Comparison of ENCODE assay signal across 11 mouse cellular contexts in the genomic region with DNA sequence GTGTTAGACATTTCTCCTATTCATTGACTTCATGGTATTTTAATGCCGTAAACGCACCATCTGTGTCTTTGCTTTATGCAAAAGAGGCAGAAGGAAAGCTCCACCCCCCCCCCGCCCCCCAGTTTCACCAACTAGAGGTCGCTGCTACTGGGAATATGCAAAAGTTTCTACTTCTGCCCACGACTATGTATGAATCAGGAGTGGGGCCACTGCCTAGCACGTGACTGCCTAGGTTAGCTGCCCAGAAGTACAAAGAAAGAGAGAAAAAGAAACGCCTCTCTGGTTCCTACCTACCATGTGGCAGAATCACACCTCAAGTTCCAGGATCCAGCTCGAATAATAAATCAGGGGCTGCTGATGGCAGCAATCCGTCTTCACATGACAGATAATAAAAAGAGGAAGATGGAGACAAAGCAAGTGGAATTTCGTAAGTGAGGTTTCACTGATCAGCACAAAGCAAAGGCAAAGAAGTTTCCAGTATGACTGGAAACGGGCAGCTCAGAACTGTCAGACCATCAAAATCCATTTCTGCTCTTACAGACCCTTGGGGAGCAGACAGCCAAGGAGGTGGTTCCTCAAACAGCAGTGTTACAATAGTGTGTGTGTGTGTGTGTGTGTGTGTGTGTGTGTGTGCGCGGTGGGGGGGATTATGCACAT.
A peak's percentile ranks its signal among the peaks of the same experiment; 100 is the strongest.
DNase-seq lines count a peak whose midpoint lies in the region; ATAC-seq and TF ChIP-seq lines count a peak whose summit lies in the region.
"Had no signal": no experiment of that assay in that cellular context is flagged by ENCODE, and none has a peak within 500 bp of the region (broad histone marks: within the 10 kb centered on the region; RNA-seq: fewer than 3 reads in every experiment).

No protein-coding gene starts in this region.

- H3K4me1 ChIP-seq in intestine, embryonic 14.5 days (replicated peaks; ENCODE audit: control insufficient read depth, insufficient read depth, low read length), result peaks cover 9% of the 10 kb centered on the region
- H3K4me1 ChIP-seq in intestine, embryonic 16.5 days (ENCODE audit: control insufficient read depth, insufficient read depth, low read length), result peaks cover 8% of the 10 kb centered on the region; the same call in 1 of the 2 replicates
- H3K4me1 ChIP-seq in spleen, adult 2 months (ENCODE audit: control insufficient read depth, insufficient read depth, insufficient read length), result no peaks in the 10 kb centered on the region
- no peaks in the 10 kb centered on the region for H3K4me1 ChIP-seq in hindbrain, postnatal 0 days (ENCODE audit: insufficient read depth, low read length)
- H3K4me1 ChIP-seq: limb, embryonic 15.5 days; megakaryocyte, embryonic 14.5 days had no signal

- no peak for ATAC-seq in intestine, embryonic 14.5 days (replicated peaks; ENCODE audit: low FRiP score, low TSS enrichment, low read depth)
- no peak for ATAC-seq in intestine, embryonic 16.5 days
- no peak for ATAC-seq in hindbrain, postnatal 0 days

- H3K4me2 ChIP-seq in intestine, embryonic 14.5 days (ENCODE audit: low read length), result no peak overlapping the region
- no peak overlapping the region for H3K4me2 ChIP-seq in intestine, embryonic 16.5 days (ENCODE audit: low read depth, low read length)
- H3K4me2 ChIP-seq in hindbrain, postnatal 0 days (ENCODE audit: low read depth, low read length), result no peak overlapping the region
- H3K4me2 ChIP-seq: limb, embryonic 15.5 days had no signal

- TF ChIP-seq CTCF in spleen, adult 2 months (IDR thresholded peaks at IDR 0.05; ENCODE audit: extremely low read depth, insufficient read depth, insufficient read length, insufficient replicate concordance), result no peak
- no peak for TF ChIP-seq CTCF in hindbrain, postnatal 0 days (IDR thresholded peaks at IDR 0.05; ENCODE audit: low read depth)

- no peaks in the 10 kb centered on the region for H3K9me3 ChIP-seq in intestine, embryonic 14.5 days (ENCODE audit: control insufficient read depth, low read length)
- H3K9me3 ChIP-seq in intestine, embryonic 16.5 days (ENCODE audit: control insufficient read depth, low read length), result no peaks in the 10 kb centered on the region
- H3K9me3 ChIP-seq in hindbrain, postnatal 0 days (ENCODE audit: low read length), result no peaks in the 10 kb centered on the region
- H3K9me3 ChIP-seq: limb, embryonic 15.5 days; megakaryocyte, embryonic 14.5 days had no signal

- TF ChIP-seq POLR2A in spleen, adult 2 months (IDR thresholded peaks at IDR 0.05; ENCODE audit: low read depth, low read length), result no peak

- no peak overlapping the region for H3K27ac ChIP-seq in intestine, embryonic 14.5 days (ENCODE audit: low read depth)
- no peak overlapping the region for H3K27ac ChIP-seq in intestine, embryonic 16.5 days (ENCODE audit: low read length)
- peak overlapping the region; percentile 32; the same call in 1 of the 2 replicates for H3K27ac ChIP-seq in spleen, adult 2 months (ENCODE audit: insufficient read depth, low read length)
- no peak overlapping the region for H3K27ac ChIP-seq in hindbrain, postnatal 0 days
- H3K27ac ChIP-seq: limb, embryonic 15.5 days had no signal

- DNase-seq in intestine, embryonic 14.5 days (ENCODE audit: low spot score), result peak; percentile 48
- DNase-seq in spleen, adult 2 months (ENCODE audit: low read depth in 1 of 2, low spot score in 2 of 2), result no peak
- no peak for DNase-seq in spleen, postnatal 14 days (ENCODE audit: low spot score in 2 of 2)
- DNase-seq in hindbrain, postnatal 0 days (ENCODE audit: low spot score), result peak; percentile 7
- no peak for DNase-seq in thymus, postnatal 36 days
- no peak for DNase-seq in ovary, postnatal 10 days (ENCODE audit: low spot score)
- DNase-seq: spleen, adult 18-20 months; thymus, postnatal 14 days had no signal

- no peaks in the 10 kb centered on the region for H3K27me3 ChIP-seq in intestine, embryonic 14.5 days (replicated peaks; ENCODE audit: control insufficient read depth, insufficient read depth, low read length)
- no peaks in the 10 kb centered on the region for H3K27me3 ChIP-seq in intestine, embryonic 16.5 days (replicated peaks; ENCODE audit: control insufficient read depth, insufficient read depth, low read length)
- no peaks in the 10 kb centered on the region for H3K27me3 ChIP-seq in spleen, adult 2 months (ENCODE audit: control insufficient read depth, insufficient read depth, low read length)
- no peaks in the 10 kb centered on the region for H3K27me3 ChIP-seq in hindbrain, postnatal 0 days (ENCODE audit: insufficient read depth, low read length)
- H3K27me3 ChIP-seq: limb, embryonic 15.5 days; megakaryocyte, embryonic 14.5 days had no signal

- 65% methylated on average over 13 of the region's 13 CpGs for WGBS in intestine, embryonic 14.5 days
- 66% methylated on average over 13 of the region's 13 CpGs for WGBS in intestine, embryonic 16.5 days
- WGBS in spleen, adult 2 months, result 40% methylated on average over 13 of the region's 13 CpGs
- WGBS in hindbrain, postnatal 0 days, result 56% methylated on average over 13 of the region's 13 CpGs

- H3K9ac ChIP-seq in intestine, embryonic 14.5 days (ENCODE audit: low read length), result no peak overlapping the region
- no peak overlapping the region for H3K9ac ChIP-seq in intestine, embryonic 16.5 days (ENCODE audit: low read depth, low read length)
- no peak overlapping the region for H3K9ac ChIP-seq in hindbrain, postnatal 0 days (replicated peaks; ENCODE audit: low read length)
- H3K9ac ChIP-seq: limb, embryonic 15.5 days had no signal

- no peaks in the 10 kb centered on the region for H3K36me3 ChIP-seq in intestine, embryonic 14.5 days (ENCODE audit: control insufficient read depth, insufficient read depth, low read length)
- no peaks in the 10 kb centered on the region for H3K36me3 ChIP-seq in intestine, embryonic 16.5 days (ENCODE audit: control insufficient read depth, insufficient read depth, low read length)
- no peaks in the 10 kb centered on the region for H3K36me3 ChIP-seq in spleen, adult 2 months (ENCODE audit: control insufficient read depth, insufficient read depth, low read length)
- no peaks in the 10 kb centered on the region for H3K36me3 ChIP-seq in hindbrain, postnatal 0 days (ENCODE audit: insufficient read depth, low read length)
- H3K36me3 ChIP-seq: limb, embryonic 15.5 days had no signal

- H3K4me3 ChIP-seq in intestine, embryonic 14.5 days (ENCODE audit: low read depth, low read length), result no peak overlapping the region
- H3K4me3 ChIP-seq in intestine, embryonic 16.5 days (ENCODE audit: low read length), result no peak overlapping the region
- no peak overlapping the region for H3K4me3 ChIP-seq in spleen, adult 2 months (ENCODE audit: extremely low read depth, insufficient read depth, insufficient read length)
- no peak overlapping the region for H3K4me3 ChIP-seq in hindbrain, postnatal 0 days (ENCODE audit: low read length)
- H3K4me3 ChIP-seq: limb, embryonic 15.5 days; megakaryocyte, embryonic 14.5 days had no signal

Comparison
In these comparisons a context has a peak if more than half of its experiments do, and no peak if none do; other contexts are left out.
1. DNase-seq: peak in intestine, embryonic 14.5 days (single experiment) and hindbrain, postnatal 0 days (single experiment); none in spleen, adult 2 months (0 of 2), spleen, postnatal 14 days (0 of 2), thymus, postnatal 36 days (0 of 2) and ovary, postnatal 10 days (single experiment).